Comparison of ENCODE assay signal across 10 mouse cellular contexts in the genomic region with DNA sequence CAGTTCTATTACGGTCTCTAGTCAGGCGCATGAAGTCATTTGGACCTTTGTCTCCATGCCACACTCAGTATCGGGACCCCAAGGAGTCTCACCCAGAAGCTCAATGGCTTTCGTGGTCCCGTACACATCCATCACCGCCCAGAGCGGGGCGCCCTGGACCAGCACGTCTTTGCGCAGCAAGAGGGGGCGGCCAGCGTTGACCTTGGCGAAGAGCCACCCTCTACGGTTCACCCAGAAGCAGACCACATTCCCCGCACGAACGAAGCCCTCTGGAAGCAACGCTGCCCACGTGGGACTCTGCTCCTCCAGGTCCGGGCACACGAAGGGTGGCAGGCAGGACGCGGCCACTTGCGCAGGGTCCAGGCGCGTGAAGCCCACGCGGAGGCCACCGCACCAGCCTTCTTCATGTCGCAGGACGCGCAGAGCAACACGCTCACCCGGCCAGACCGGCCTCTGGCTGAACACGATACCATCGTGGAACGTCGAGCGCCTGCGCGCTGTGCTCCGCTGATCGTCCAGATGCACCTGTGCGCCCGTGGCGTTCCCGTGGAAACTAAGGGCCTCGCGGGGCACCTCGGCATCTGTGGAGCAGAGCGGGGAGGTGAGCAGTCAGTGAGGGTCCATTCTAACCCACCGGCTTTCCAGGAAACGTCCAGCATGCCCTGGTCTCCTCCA. TPM values are rescaled to one million over a fixed set of nuclear protein-coding genes. Genes with fewer than 3 reads are reported as not detected.
A peak's percentile ranks its signal among the peaks of the same experiment; 100 is the strongest.
DNase-seq lines count a peak whose midpoint lies in the region; ATAC-seq and TF ChIP-seq lines count a peak whose summit lies in the region.
"Had no signal": no experiment of that assay in that cellular context is flagged by ENCODE, and none has a peak within 500 bp of the region (broad histone marks: within the 10 kb centered on the region; RNA-seq: fewer than 3 reads in every experiment).

No protein-coding gene starts in this region.

- H3K27me3 ChIP-seq in kidney, embryonic 15.5 days = no peaks in the 10 kb centered on the region
- H3K27me3 ChIP-seq in hindbrain, embryonic 10.5 days (ENCODE audit: insufficient read depth, poor library complexity, severe bottlenecking) = peaks cover 45% of the 10 kb centered on the region
- peaks cover 13% of the 10 kb centered on the region; the same call in 1 of the 2 replicates for H3K27me3 ChIP-seq in midbrain, embryonic 13.5 days

- H3K4me1 ChIP-seq in kidney, embryonic 15.5 days = peaks cover 62% of the 10 kb centered on the region
- H3K4me1 ChIP-seq in bone marrow, adult 2 months (ENCODE audit: control insufficient read depth, insufficient read depth, low read length) = peaks cover 6% of the 10 kb centered on the region
- H3K4me1 ChIP-seq in hindbrain, embryonic 10.5 days (replicated peaks) = peaks cover 24% of the 10 kb centered on the region
- 0 out of 2 replicates have a peak, but pooled peaks cover 2% of the 10 kb centered on the region for H3K4me1 ChIP-seq in midbrain, embryonic 13.5 days (replicated peaks)

- DNase-seq in kidney, postnatal 36 days = no peak
- no peak for DNase-seq in hindbrain, embryonic 10.5 days (ENCODE audit: low spot score)
- DNase-seq in ovary, postnatal 36 days (ENCODE audit: low spot score) = no peak
- no peak for DNase-seq in urinary bladder, adult 2 months (ENCODE audit: low spot score)
- DNase-seq in retina, embryonic 14.5 days (ENCODE audit: low spot score) = no peak
- DNase-seq: gastrocnemius, postnatal 36 days had no signal

- H3K4me3 ChIP-seq in kidney, embryonic 15.5 days (replicated peaks) = peak overlapping the region; percentile 0; the same call in 1 of the 2 replicates
- no peak overlapping the region for H3K4me3 ChIP-seq in bone marrow, adult 2 months (replicated peaks; ENCODE audit: control insufficient read depth, low read depth, low read length)
- H3K4me3 ChIP-seq in hindbrain, embryonic 10.5 days = peak overlapping the region; percentile 33
- H3K4me3 ChIP-seq in midbrain, embryonic 13.5 days (replicated peaks) = peak overlapping the region; percentile 10; the same call in 1 of the 2 replicates

- H3K27ac ChIP-seq in kidney, embryonic 15.5 days = no peak overlapping the region
- H3K27ac ChIP-seq in bone marrow, adult 2 months (ENCODE audit: control insufficient read depth, insufficient read depth, low read depth, low read length, poor library complexity) = peak overlapping the region; percentile 11; the same call in 1 of the 2 replicates
- no peak overlapping the region for H3K27ac ChIP-seq in hindbrain, embryonic 10.5 days
- H3K27ac ChIP-seq in midbrain, embryonic 13.5 days = no peak overlapping the region
- H3K27ac ChIP-seq: liver, embryonic 14.5 days had no signal

- ATAC-seq in kidney, embryonic 15.5 days (replicated peaks; ENCODE audit: low FRiP score) = no peak
- no peak for ATAC-seq in midbrain, embryonic 13.5 days

- no peaks in the 10 kb centered on the region for H3K9me3 ChIP-seq in kidney, embryonic 15.5 days (replicated peaks)
- no peaks in the 10 kb centered on the region for H3K9me3 ChIP-seq in hindbrain, embryonic 10.5 days
- no peaks in the 10 kb centered on the region for H3K9me3 ChIP-seq in midbrain, embryonic 13.5 days

- TF ChIP-seq POLR2A in bone marrow, adult 2 months (IDR thresholded peaks at IDR 0.05; ENCODE audit: borderline replicate concordance, control insufficient read depth, low read depth, low read length) = no peak

- H3K9ac ChIP-seq in kidney, embryonic 15.5 days = no peak overlapping the region
- H3K9ac ChIP-seq in midbrain, embryonic 13.5 days (replicated peaks) = no peak overlapping the region
- H3K9ac ChIP-seq: liver, embryonic 14.5 days had no signal

- H3K4me2 ChIP-seq in kidney, embryonic 15.5 days = peak overlapping the region; percentile 53
- peak overlapping the region; percentile 37 for H3K4me2 ChIP-seq in midbrain, embryonic 13.5 days (replicated peaks)

- TF ChIP-seq CTCF in bone marrow, adult 2 months (IDR thresholded peaks at IDR 0.05; ENCODE audit: control insufficient read depth, insufficient read depth, low read length) = no peak

- H3K36me3 ChIP-seq in kidney, embryonic 15.5 days = 0 out of 2 replicates have a peak, but pooled peaks cover 4% of the 10 kb centered on the region
- no peaks in the 10 kb centered on the region for H3K36me3 ChIP-seq in hindbrain, embryonic 10.5 days
- H3K36me3 ChIP-seq in midbrain, embryonic 13.5 days = no peaks in the 10 kb centered on the region

- 46% methylated on average over 54 of the region's 54 CpGs for WGBS in kidney, embryonic 15.5 days
- 90% methylated on average over 54 of the region's 54 CpGs for WGBS in bone marrow, adult 2 months
- 45% methylated on average over 54 of the region's 54 CpGs for WGBS in hindbrain, embryonic 10.5 days
- WGBS in midbrain, embryonic 13.5 days = 50% methylated on average over 54 of the region's 54 CpGs

RNA-seq across cellular contexts. Expression of gene Neurl3, which starts 5.2 kb away (rescaled TPM):
- 16.6 and 17.7 TPM in 2 replicates for polyA plus RNA-seq in kidney, embryonic 15.5 days (2015; fragmentation: Nextera tagmentation; extraction: Ambion mirVana)
- 33.7 and 62.7 TPM in 2 replicates for polyA plus RNA-seq in bone marrow, adult 2 months (2011; ENCODE audit: insufficient read depth, insufficient read length, low replicate concordance, missing spikeins)
- 0.30 and 0.31 TPM in 2 replicates for polyA plus RNA-seq in hindbrain, embryonic 10.5 days (2016; fragmentation: Nextera tagmentation; extraction: Ambion mirVana)
- polyA plus RNA-seq in midbrain, embryonic 13.5 days (2015; fragmentation: Nextera tagmentation; extraction: Ambion mirVana) = 0.67 and 0.85 TPM in 2 replicates
- 10.2 and 12.5 TPM in 2 replicates for polyA plus RNA-seq in urinary bladder, adult 2 months (2012; rRNA removed)

RNA-seq across cellular contexts. Expression of gene Uggt1, which starts 24.7 kb away (rescaled TPM):
- polyA plus RNA-seq in kidney, embryonic 15.5 days (2015; fragmentation: Nextera tagmentation; extraction: Ambion mirVana) = 56.1 and 59.9 TPM in 2 replicates
- 14.8 and 33.9 TPM in 2 replicates for polyA plus RNA-seq in bone marrow, adult 2 months (2011; ENCODE audit: insufficient read depth, insufficient read length, low replicate concordance, missing spikeins)
- 51.7 and 54.0 TPM in 2 replicates for polyA plus RNA-seq in hindbrain, embryonic 10.5 days (2016; fragmentation: Nextera tagmentation; extraction: Ambion mirVana)
- 49.9 and 53.7 TPM in 2 replicates for polyA plus RNA-seq in midbrain, embryonic 13.5 days (2015; fragmentation: Nextera tagmentation; extraction: Ambion mirVana)
- polyA plus RNA-seq in urinary bladder, adult 2 months (2012; rRNA removed) = 20.6 and 25.2 TPM in 2 replicates

RNA-seq across cellular contexts. Expression of gene Arid5a, which starts 38.3 kb away (rescaled TPM):
- polyA plus RNA-seq in kidney, embryonic 15.5 days (2015; fragmentation: Nextera tagmentation; extraction: Ambion mirVana) = 6.7 and 7.3 TPM in 2 replicates
- 14.3 and 36.7 TPM in 2 replicates for polyA plus RNA-seq in bone marrow, adult 2 months (2011; ENCODE audit: insufficient read depth, insufficient read length, low replicate concordance, missing spikeins)
- polyA plus RNA-seq in hindbrain, embryonic 10.5 days (2016; fragmentation: Nextera tagmentation; extraction: Ambion mirVana) = 2.0 and 3.5 TPM in 2 replicates
- polyA plus RNA-seq in midbrain, embryonic 13.5 days (2015; fragmentation: Nextera tagmentation; extraction: Ambion mirVana) = 2.3 and 2.4 TPM in 2 replicates
- polyA plus RNA-seq in urinary bladder, adult 2 months (2012; rRNA removed) = 7.4 and 8.1 TPM in 2 replicates
